Mouse (Mus musculus) fibroblast of lung, adult 2 months (primary cell): Measurements from ENCODE around the gene Hist1h4d.
"Not testable (repeated sequence)": the region's sequence is repeated elsewhere in the genome, so short reads cannot be mapped to it uniquely, and the experiment has no call there.

Source experiments
- DNase-seq: peaks from one replicate; pipeline ENCODE4 v3.0.0-alpha.2; 2011; ENCODE audit warnings: low read depth

The Hist1h4d gene

GRCm38 (mm10) chr13:23573034-23573897 is 8.1 kb upstream of the Hist1h4d start:
- DNase-seq = not testable (repeated sequence)

DNA sequence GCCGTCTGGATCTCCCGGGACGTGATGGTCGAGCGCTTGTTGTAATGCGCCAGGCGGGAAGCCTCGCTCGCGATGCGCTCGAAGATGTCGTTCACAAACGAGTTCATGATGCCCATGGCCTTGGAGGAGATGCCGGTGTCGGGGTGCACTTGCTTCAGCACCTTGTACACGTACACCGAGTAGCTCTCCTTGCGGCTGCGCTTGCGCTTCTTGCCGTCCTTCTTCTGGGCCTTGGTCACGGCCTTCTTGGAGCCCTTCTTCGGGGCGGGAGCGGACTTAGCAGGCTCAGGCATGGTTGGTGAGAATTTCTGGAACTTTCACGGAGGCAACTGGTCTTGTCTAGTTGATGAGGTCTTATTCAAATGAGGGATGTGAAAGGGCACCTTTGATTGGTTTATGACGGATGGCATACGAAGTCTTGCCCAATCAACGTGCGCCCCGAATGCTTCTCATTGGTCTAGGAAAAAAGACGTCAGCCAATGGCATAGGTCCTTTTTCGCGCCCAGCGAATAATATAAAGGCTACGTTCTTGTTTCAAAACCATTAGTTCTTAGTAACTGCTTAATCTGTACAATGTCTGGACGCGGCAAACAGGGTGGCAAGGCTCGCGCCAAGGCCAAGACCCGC is 7.4 kb upstream of the Hist1h4d start, which contains the start of the genes Hist1h2bf and Hist1h2ad:
TSS of gene Hist1h2bf (minus strand) at position 299 of the 627 bp plus-strand sequence.
TSS of gene Hist1h2ad (plus strand) at position 484 of the 627 bp plus-strand sequence.
- peak; percentile 95 for DNase-seq

GRCm38 (mm10) chr13:23574546-23575170 is 6.7 kb upstream of the Hist1h4d start:
- DNase-seq = not testable (repeated sequence)

GRCm38 (mm10) chr13:23575271-23575851 is 6.0 kb upstream of the Hist1h4d start, which contains the start of gene Hist1h3d:
Gene Hist1h3d, plus strand, starts transcription at chr13:23575763.
- DNase-seq = no peak

DNA sequence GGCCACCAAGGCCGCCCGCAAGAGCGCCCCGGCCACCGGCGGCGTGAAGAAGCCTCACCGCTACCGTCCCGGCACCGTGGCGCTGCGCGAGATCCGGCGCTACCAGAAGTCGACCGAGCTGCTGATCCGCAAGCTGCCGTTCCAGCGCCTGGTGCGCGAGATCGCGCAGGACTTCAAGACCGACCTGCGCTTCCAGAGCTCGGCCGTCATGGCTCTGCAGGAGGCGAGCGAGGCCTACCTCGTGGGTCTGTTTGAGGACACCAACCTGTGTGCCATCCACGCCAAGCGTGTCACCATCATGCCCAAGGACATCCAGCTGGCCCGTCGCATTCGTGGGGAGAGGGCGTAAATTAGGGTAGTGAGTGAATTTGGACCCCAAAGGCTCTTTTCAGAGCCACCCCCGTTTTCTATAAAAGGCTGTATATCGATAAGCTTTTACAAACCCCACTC is 5.5 kb upstream of the Hist1h4d start:
- not testable (repeated sequence) for DNase-seq

- DNase-seq = no peak
Measured at GRCm38 (mm10) chr13:23576351-23576881, 5.0 kb upstream of the Hist1h4d start.

GRCm38 (mm10) chr13:23576906-23577639 is 4.3 kb upstream of the Hist1h4d start:
- DNase-seq = no peak

DNA sequence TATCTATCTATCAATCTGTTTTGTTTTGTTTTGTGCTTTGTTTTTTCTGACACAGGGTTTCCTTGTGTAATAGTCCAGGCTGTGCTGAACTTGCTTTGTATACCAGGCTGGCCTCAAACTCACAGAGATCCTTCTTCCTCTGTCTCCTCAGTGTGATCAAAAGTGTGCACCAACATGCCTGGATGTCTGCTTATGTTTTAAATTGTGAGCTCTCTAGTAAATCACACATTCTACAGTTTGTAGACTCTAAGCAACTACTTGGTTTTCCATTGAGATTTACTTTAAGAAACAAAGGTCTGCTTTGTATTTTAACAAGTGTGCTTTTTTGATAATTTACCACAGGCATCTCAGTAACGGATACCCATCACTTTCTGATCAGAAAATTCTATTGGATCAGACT is 3.6 kb upstream of the Hist1h4d start:
- DNase-seq = no peak

DNA sequence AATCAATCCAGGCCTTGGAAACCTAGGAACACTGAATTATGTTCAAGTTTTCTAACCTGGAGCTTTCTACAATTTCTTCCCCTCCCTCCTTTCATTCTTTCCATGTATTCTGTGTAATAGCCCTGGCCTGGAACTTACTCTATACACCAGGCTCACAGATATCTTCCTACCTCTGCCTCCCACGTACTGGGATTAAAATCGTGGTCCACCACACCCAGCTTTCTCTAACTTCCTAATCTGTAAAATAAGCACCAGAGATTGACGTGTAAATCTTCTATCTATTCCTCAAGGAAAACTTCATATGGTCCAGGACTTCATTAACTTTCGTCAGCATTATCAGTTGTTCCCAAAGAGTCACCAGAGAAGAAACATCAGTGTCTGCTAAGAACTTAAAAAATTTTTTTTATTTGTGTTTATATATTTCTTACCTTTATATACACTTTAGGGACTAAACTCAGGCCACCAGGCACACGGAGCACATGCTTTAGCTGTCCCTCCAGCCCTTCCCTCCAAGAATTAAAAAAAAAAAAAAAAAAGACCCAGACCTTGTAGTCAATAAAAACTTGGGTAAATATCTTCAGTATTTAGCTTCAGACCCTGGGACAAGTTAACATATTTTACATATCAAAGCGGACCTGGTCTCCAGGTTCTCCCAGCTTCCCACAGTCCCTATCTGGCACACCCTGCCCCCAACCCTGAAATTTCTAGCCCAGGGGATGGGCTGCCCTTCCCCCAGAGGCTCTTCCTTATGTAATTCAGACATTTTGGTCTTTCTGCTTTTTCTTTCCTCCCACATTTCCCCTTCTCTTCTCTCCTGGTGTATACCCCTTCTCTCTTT is 1.0 kb downstream of the Hist1h4d start:
- DNase-seq = no peak

DNA sequence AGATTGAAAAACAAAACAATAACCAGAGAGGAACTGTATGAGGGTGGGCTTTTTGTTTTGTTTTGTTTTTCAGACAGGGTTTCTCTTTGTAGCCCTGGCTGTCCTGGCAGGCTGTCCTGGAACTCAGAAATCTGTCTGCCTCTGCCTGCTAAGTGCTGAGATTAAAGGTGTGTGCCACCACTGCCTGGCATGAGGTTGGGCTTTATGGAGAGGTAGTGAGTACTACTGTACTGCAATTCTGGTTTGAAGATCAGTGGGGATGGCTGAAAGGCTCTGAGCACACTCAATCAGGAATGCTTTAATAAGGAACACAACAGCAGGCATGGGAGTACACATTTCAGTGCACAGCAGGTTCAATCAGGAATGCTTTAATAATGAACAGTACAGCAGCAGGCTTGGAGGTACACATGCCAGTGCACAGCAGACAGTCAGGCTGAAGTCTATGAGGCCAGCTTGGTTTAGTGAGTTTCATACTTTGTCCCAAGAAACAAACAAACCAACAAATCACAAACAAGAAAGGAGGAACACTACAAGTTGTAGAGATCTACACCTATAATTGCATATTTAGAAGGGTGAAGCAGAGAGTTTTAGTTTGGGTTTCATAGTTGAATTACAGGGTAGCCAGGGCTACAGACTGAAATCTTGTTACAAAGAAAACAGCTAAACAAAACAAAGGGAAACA is 2.1 kb downstream of the Hist1h4d start:
- no peak for DNase-seq

- no peak for DNase-seq
Measured at GRCm38 (mm10) chr13:23584331-23584730, 2.9 kb downstream of the Hist1h4d start.

DNA sequence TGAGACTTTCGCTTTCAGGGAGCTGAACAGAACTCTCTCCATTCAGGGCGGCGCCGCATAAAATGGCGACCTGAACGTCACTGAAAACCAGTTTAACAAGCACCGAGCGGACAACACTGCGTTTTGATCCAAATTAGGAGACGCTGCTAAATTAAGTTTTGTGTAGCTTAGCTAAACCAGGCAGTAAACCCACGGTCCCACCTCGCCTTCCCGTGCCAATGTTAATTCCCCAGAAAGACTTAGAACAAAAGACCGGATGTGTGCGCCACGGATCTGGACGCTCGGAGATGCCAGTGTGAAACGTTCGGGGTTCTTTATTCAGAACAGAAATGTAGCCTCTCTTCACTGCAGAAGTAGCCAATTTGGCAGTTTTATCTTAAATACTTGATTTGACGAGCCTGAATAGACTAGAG is 3.6 kb downstream of the Hist1h4d start:
- DNase-seq = no peak

GRCm38 (mm10) chr13:23585442-23586098 is 4.2 kb downstream of the Hist1h4d start:
- peak; percentile 90 for DNase-seq

GRCm38 (mm10) chr13:23586099-23586939 is 4.9 kb downstream of the Hist1h4d start:
- DNase-seq = no peak

DNA sequence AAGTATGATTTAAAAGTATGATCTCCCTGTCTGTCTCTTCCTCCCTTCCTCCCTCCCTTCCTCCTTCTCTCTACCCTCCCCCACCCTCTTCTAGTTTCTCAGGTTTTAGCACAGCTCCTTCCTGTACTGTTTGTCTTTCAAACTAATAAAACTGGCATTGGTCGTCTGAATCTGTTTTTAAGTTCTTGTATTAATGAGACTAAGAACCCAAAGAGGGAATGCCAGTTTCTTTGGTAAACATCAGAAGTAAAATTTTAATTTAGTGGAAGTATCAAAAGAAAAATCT is 5.5 kb downstream of the Hist1h4d start:
- no peak for DNase-seq

GRCm38 (mm10) chr13:23591206-23591605 is 9.8 kb downstream of the Hist1h4d start:
- DNase-seq = no peak

GRCm38 (mm10) chr13:23591886-23592285 is 10.5 kb downstream of the Hist1h4d start:
- DNase-seq = not testable (repeated sequence)

DNA sequence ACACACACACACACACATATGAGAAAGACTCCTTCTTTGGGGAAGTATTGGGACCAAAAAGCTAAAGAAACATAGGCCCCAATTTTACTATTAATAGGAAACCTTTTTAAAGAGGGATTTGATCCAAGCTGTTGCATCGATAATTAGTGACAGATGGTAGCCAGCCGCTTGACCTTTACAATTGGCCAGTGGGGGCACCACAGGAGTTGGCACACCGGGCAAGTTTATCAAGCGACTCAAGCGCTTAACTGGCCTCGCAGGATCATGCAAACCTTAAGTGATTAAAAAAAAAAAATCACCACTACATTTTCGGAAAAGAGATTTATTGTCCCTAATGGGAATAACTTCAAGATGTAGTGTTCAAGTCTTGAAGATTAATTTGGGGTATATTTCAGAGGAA is 11.2 kb downstream of the Hist1h4d start:
- no peak for DNase-seq
